Mouse (Mus musculus) liver, embryonic 14.5 days (tissue): ENCODE results near the gene Tmem208. TPM values are rescaled to one million over a fixed set of nuclear protein-coding genes. Genes with fewer than 3 reads are reported as not detected.
A peak's percentile ranks its signal among the peaks of the same experiment; 100 is the strongest.

Source experiments
- ATAC-seq: fragments of 200-750 bp; cut with Nextera tagmentation; 2 replicates; pipeline ENCODE4 v1.8.0; 2017; ENCODE audit warnings: moderate number of reproducible peaks, mild to moderate bottlenecking, moderate library complexity; ENCODE audit not compliant: insufficient read depth
- DNase-seq, 3 experiments: peaks; one replicate each; pipeline ENCODE4 v3.0.0-alpha.2; 2012 to 2013; ENCODE audit warnings: low read depth in 3 of 3, low spot score in 3 of 3
- H3K27ac ChIP-seq: fragments of 300-500 bp; sonication (generic); 2 replicates; pipeline ENCODE4 v1.5.1; 2014; ENCODE audit warnings: moderate library complexity, mild to moderate bottlenecking, control low read depth, inconsistent platforms
- H3K27me3 ChIP-seq: fragments of 300-500 bp; sonication (generic); 2 replicates; pipeline ENCODE4 v1.6.1; 2014; ENCODE audit warnings: mild to moderate bottlenecking, low read length, moderate library complexity; ENCODE audit not compliant: control insufficient read depth, insufficient read depth
- H3K36me3 ChIP-seq: fragments of 300-500 bp; sonication (generic); replicated peaks from 2 replicates; pipeline ENCODE4 v1.6.1; 2014; ENCODE audit warnings: low read depth; ENCODE audit not compliant: control insufficient read depth, insufficient read depth
- H3K4me1 ChIP-seq, 2 experiments: fragments of 200-500 bp in 1 of 2; fragments of 300-500 bp in 1 of 2; sonication (generic) in 1 of 2; replicated peaks; 2 replicates each; pipeline ENCODE4 v1.6.1; 2012 to 2014; ENCODE audit warnings: antibody characterized with exemption in 1 of 2, inconsistent platforms in 1 of 2, low read length in 1 of 2; ENCODE audit not compliant: control insufficient read depth in 2 of 2, insufficient read depth in 2 of 2
- H3K4me2 ChIP-seq: fragments of 300-500 bp; sonication (generic); 2 replicates; pipeline ENCODE4 v1.6.1; 2014; ENCODE audit warnings: low read depth, mild to moderate bottlenecking, control low read depth, moderate library complexity
- H3K4me3 ChIP-seq, 2 experiments: fragments of 200-500 bp in 1 of 2; fragments of 300-500 bp in 1 of 2; sonication (generic) in 1 of 2; 2 replicates each; pipeline ENCODE4 v1.5.1; 2012 to 2014; ENCODE audit warnings: low read depth in 2 of 2, low read length in 2 of 2, mild to moderate bottlenecking in 2 of 2, control low read depth in 1 of 2, inconsistent platforms in 1 of 2, moderate library complexity in 1 of 2; ENCODE audit not compliant: insufficient read depth in 1 of 2
- H3K9ac ChIP-seq: fragments of 300-500 bp; sonication (generic); replicated peaks from 2 replicates; pipeline ENCODE4 v1.6.1; 2014; ENCODE audit warnings: mild to moderate bottlenecking, control low read depth, moderate library complexity
- H3K9me3 ChIP-seq: fragments of 300-500 bp; sonication (generic); 2 replicates; pipeline ENCODE4 v1.6.1; 2016; ENCODE audit warnings: low read length, mixed read lengths; ENCODE audit not compliant: control insufficient read depth
- CTCF ChIP-seq: IDR thresholded peaks from 2 replicates; pipeline ENCODE4 v1.5.1; 2016; ENCODE audit warnings: antibody characterized with exemption, low read depth, control low read depth
- EP300 ChIP-seq: IDR thresholded peaks from 2 replicates; pipeline ENCODE4 v1.6.1; 2016; ENCODE audit warnings: antibody characterized with exemption, low read depth
- WGBS: fragments of 180-500 bp; shearing (Covaris S2); extraction: QIAGEN DNeasy Blood & Tissue Kit; methylation state at CpG from one replicate; pipeline ENCODE4 v1.1.7; 2014; ENCODE audit not compliant: insufficient replicate concordance; 5-methylcytosine and 5-hydroxymethylcytosine counted together
- polyA plus RNA-seq, 2 experiments: library from polyadenylated mRNA; depleted of rRNA in 1 of 2; stranded (reverse) in 1 of 2; unstranded in 1 of 2; fragments of >200 nt; fragmentation: Nextera tagmentation in 1 of 2; extraction: Ambion mirVana in 1 of 2; gene quantifications; 2 replicates each; pipeline versions ENCODE4 v1.2.1 to v1.2.3; 2012 to 2014

Gene Tmem208
- polyA plus RNA-seq, 2 experiments = 59.1 to 103 TPM

DNA sequence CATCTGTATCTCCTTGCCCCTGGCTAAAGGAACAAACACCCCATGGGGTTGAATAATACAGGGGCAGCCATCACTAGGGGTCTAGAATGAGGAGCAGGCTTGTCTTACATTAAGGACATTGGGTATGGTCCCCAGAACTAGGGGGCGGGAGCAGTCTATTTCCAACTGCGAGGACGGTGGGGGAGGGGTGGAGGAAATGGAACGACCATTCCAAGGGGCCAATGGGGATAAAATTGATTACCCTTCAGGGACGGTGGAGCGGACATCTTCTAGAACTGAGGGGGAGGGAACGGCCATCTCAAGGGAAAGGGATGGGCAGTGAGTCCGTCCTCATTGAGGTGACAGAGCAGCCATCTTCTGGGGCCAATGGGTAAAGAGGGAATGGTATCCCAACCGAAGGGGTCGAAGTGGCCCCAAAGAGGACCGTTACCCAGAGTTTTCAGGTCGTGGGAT is 487 bp upstream of the Tmem208 start:
- Histone ChIP-seq H3K4me2 (peak overlapping the region; percentile 89), H3K9ac (peak overlapping the region; percentile 80), H3K4me3 (peak overlapping the region; percentile 75 to 94), H3K36me3 (peaks cover 27% of the 10 kb centered on the region), H3K4me1 (peaks cover 35 to 39% of the 10 kb centered on the region in 2 experiments), H3K27me3 (no peaks in the 10 kb centered on the region), H3K27ac (peak overlapping the region; percentile 98), H3K9me3 (no peaks in the 10 kb centered on the region)
- peak; percentile 17 for ATAC-seq
- WGBS = under 1% methylated on average over 12 of the region's 12 CpGs
- TF ChIP-seq EP300 = no peak
- no peak for TF ChIP-seq CTCF
- DNase-seq = no peak

DNA sequence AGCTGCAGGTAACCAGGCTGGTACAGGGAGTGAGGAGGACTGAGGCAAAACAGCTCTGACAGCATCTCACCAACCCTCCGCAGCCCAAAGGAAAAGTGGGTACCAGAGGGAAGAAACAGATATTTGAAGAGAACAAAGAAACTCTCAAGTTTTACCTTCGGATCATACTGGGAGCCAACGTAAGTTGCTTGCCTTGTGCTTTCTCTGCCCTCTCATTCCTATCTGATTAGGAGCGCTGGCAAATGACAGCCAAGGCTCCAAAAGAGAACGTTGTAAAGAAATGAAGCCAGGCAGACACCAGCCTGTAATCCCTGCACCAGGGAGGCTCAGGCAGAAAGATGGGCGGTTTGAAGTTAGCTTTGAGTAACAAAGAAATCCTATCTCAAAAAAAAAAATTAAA is 814 bp downstream of the Tmem208 start:
- DNase-seq = no peak
- peak overlapping the region; percentile 79 for H3K27ac ChIP-seq
- TF ChIP-seq EP300 (no peak), CTCF (no peak)

DNA sequence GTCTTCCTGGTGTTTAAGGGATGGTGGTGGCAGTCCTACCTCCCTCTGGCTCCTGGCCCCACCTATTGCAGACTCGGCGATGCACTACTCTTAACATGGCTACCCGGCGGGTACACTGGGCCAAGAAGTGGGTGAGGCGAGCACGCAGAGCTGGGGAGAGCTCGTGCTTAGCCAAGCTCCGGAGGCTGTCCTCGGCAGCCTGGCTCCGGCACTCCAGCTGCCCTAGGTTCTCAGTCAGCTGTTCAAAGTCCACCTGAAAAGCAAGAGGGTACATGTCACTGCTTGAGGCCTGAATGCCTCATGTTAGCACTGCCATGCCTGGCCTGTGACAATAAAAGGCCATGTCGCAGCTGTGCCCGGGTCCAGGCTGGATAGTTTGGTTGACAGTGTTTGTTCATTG is 4.2 kb downstream of the Tmem208 start:
- no peak for ATAC-seq
- 89% methylated on average over 12 of the region's 12 CpGs for WGBS

More for the DNA sequence above, 814 bp downstream of the Tmem208 start:
- Histone ChIP-seq H3K4me2 (peak overlapping the region; percentile 93), H3K27me3 (no peaks in the 10 kb centered on the region), H3K4me1 (peaks cover 31 to 32% of the 10 kb centered on the region in 2 experiments), H3K36me3 (peaks cover 29% of the 10 kb centered on the region), H3K4me3 (peak overlapping the region; percentile 75 to 94), H3K9me3 (no peaks in the 10 kb centered on the region), H3K9ac (peak overlapping the region; percentile 83)
- ATAC-seq = no peak
- 18% methylated on average over 6 of the region's 6 CpGs for WGBS

DNA sequence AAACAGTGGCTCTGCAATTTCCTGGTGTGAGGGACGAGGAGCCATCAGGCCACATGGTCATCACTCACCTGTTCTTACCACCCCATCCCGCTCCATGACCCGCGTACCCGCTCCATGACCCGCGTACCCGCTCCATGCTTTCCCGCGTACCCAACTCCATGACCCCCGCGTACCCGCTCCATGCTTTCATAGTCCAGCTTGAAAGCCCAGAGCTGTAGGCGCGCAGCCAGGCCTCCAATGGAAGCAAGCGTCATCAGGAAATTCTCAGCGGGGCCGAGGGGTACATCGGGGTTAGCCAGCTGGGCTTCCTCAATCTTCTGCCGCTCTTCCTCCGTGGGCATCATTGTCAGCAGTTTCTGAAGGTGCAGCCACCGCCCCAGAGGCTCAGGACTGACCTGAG is 5.3 kb downstream of the Tmem208 start:
- ATAC-seq = no peak
- H3K4me2 ChIP-seq = no peak overlapping the region
- WGBS = 93% methylated on average over 22 of the region's 22 CpGs

More for the DNA sequence above, 4.2 kb downstream of the Tmem208 start:
- Histone ChIP-seq H3K27ac (no peak overlapping the region), H3K9ac (no peak overlapping the region), H3K9me3 (no peaks in the 10 kb centered on the region), H3K36me3 (peaks cover 28% of the 10 kb centered on the region), H3K4me3 (no peak overlapping the region), H3K4me2 (no peak overlapping the region), H3K4me1 (peaks cover under 1 to 6% of the 10 kb centered on the region in 2 experiments), H3K27me3 (no peaks in the 10 kb centered on the region)
- TF ChIP-seq EP300 = no peak
- no peak for DNase-seq

DNA sequence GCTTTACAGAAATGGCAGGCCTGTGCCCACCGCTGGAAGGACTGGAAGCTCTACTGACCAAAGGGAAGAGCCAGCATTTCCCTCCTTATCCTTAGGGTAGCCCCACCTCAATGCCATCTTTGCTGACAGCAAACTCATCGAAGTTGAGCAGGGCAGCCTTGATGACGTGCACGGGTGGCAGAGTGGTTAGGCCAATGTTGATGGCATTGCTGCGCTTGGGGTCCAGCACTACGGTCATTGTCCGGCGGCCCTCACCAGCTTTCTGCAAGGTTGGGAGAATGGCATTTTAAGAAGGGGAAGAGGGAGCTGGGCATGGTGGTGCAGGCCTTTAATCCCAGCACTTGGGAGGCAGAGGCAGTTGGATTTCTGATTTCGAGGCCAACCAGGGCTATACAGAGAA is 5.8 kb downstream of the Tmem208 start:
- no peak overlapping the region for H3K4me3 ChIP-seq
- H3K9ac ChIP-seq = no peak overlapping the region
- no peak overlapping the region for H3K4me2 ChIP-seq
- H3K9me3 ChIP-seq = no peaks in the 10 kb centered on the region
- H3K4me1 ChIP-seq = peaks cover 0 to 3% of the 10 kb centered on the region in 2 experiments; a peak in 2 of 4 replicates
- peaks cover 28% of the 10 kb centered on the region for H3K36me3 ChIP-seq
- WGBS = 88% methylated on average over 9 of the region's 9 CpGs
- no peak for ATAC-seq
- TF ChIP-seq EP300 (no peak), CTCF (no peak)
- H3K27me3 ChIP-seq = no peaks in the 10 kb centered on the region
- DNase-seq = no peak
- no peak overlapping the region for H3K27ac ChIP-seq

More for the DNA sequence above, 5.3 kb downstream of the Tmem208 start:
- peaks cover 0 to 3% of the 10 kb centered on the region in 2 experiments; a peak in 2 of 4 replicates for H3K4me1 ChIP-seq
- no peak for TF ChIP-seq EP300
- TF ChIP-seq CTCF = no peak
- H3K27me3 ChIP-seq = no peaks in the 10 kb centered on the region
- no peak for DNase-seq
- H3K9me3 ChIP-seq = no peaks in the 10 kb centered on the region
- no peak overlapping the region for H3K9ac ChIP-seq
- H3K27ac ChIP-seq = no peak overlapping the region
- H3K36me3 ChIP-seq = peaks cover 28% of the 10 kb centered on the region
- H3K4me3 ChIP-seq = no peak overlapping the region
